Mouse (Mus musculus) left cerebral cortex, postnatal 14 days (tissue): ENCODE measurements around the gene Spata2l. TPM values are rescaled to one million over a fixed set of nuclear protein-coding genes. Genes with fewer than 3 reads are reported as not detected.
"Not testable (repeated sequence)": the region's sequence is repeated elsewhere in the genome, so short reads cannot be mapped to it uniquely, and the experiment has no call there.

Source experiments
- DNase-seq, 2 experiments: peaks; one replicate each; pipeline ENCODE4 v3.0.0; 2021 to 2022; ENCODE audit warnings: low spot score in 2 of 2, mixed read lengths in 1 of 2
- intact Hi-C: fragments of 180-260 bp; cut with DNase I; formaldehyde crosslinking; loops from one replicate; pipeline ENCODE4 v1.15.1; 2025
- long read RNA-seq, 2 experiments: library from polyadenylated mRNA; stranded (forward); transcript quantifications; one replicate each; pipeline ENCODE4 v2.0.0; 2021
- total RNA-seq, 2 experiments: library from RNA; stranded (reverse); gene quantifications; 2 replicates each; pipeline ENCODE4 v1.2.3; 2021

Gene Spata2l
- total RNA-seq: 100 to 1,000 TPM; 125 to 142 TPM
- long read RNA-seq, experiment 1, transcript Spata2l-201 (3 exons, 2,380 nt): minor isoform, 76 of 288 reads
- long read RNA-seq, experiment 1, transcript Spata2l-202 (2 exons, 2,707 nt): major isoform, 139 of 288 reads
- long read RNA-seq, experiment 1, partial matches to known transcripts: 0 of 288 reads
- long read RNA-seq, experiment 1, other reads (novel, unspliced or antisense): 73 of 288 reads
- long read RNA-seq, experiment 2, transcript Spata2l-201 (3 exons, 2,380 nt): minor isoform, 61 of 293 reads
- long read RNA-seq, experiment 2, transcript Spata2l-202 (2 exons, 2,707 nt): major isoform, 155 of 293 reads
- long read RNA-seq, experiment 2, partial matches to known transcripts: 0 of 293 reads
- long read RNA-seq, experiment 2, other reads (novel, unspliced or antisense): 77 of 293 reads

GRCm38 (mm10) chr8:123235520-123236497, at the start of gene Spata2l:
TSS of gene Spata2l (minus strand) at chr8:123236233.
- intact Hi-C loops: no loop called here

GRCm38 (mm10) chr8:123284493-123284892, 48.5 kb upstream of the Spata2l start:
- intact Hi-C loops: no loop called here
- no peak for DNase-seq

More at GRCm38 (mm10) chr8:123235520-123236497, at the start of gene Spata2l:
- peak; percentile 88 to 89 for DNase-seq

GRCm38 (mm10) chr8:123283991-123284390, 48.0 kb upstream of the Spata2l start:
- DNase-seq: no peak
- intact Hi-C loops: no loop called here

GRCm38 (mm10) chr8:123282994-123283393, 47.0 kb upstream of the Spata2l start:
- DNase-seq, intact Hi-C loops: not testable (repeated sequence)

GRCm38 (mm10) chr8:123280302-123281094, 44.5 kb upstream of the Spata2l start:
- intact Hi-C loops: no loop called here
- DNase-seq: no peak

- intact Hi-C loops: no loop called here
- DNase-seq: no peak
Observed at GRCm38 (mm10) chr8:123279828-123280227, 43.8 kb upstream of the Spata2l start.

- intact Hi-C loops: no loop called here
- no peak for DNase-seq
Observed at GRCm38 (mm10) chr8:123278445-123278844, 42.4 kb upstream of the Spata2l start.

- intact Hi-C loops: no loop called here
- no peak for DNase-seq
Observed at GRCm38 (mm10) chr8:123275096-123275495, 39.1 kb upstream of the Spata2l start.

- DNase-seq: no peak
- intact Hi-C loops: no loop called here
Observed at GRCm38 (mm10) chr8:123274447-123274846, 38.4 kb upstream of the Spata2l start.

- DNase-seq: no peak
- intact Hi-C loops: no loop called here
Observed at GRCm38 (mm10) chr8:123271901-123272300, 35.9 kb upstream of the Spata2l start.

GRCm38 (mm10) chr8:123271147-123271546, 35.1 kb upstream of the Spata2l start:
- no peak for DNase-seq
- intact Hi-C loops: no loop called here

- intact Hi-C loops: no loop called here
- DNase-seq: no peak
Observed at GRCm38 (mm10) chr8:123267926-123268656, 32.1 kb upstream of the Spata2l start.

GRCm38 (mm10) chr8:123257593-123257992, 21.6 kb upstream of the Spata2l start:
- intact Hi-C loops, DNase-seq: not testable (repeated sequence)

- DNase-seq: peak in 1 of 2 experiments; percentile 37
- intact Hi-C loops: no loop called here
Observed at GRCm38 (mm10) chr8:123257114-123257513, 21.1 kb upstream of the Spata2l start.

GRCm38 (mm10) chr8:123255170-123255569, 19.1 kb upstream of the Spata2l start:
- intact Hi-C loops: no loop called here
- no peak for DNase-seq

GRCm38 (mm10) chr8:123254099-123254885, 18.3 kb upstream of the Spata2l start, which contains the start of the genes Zfp276 and Vps9d1:
TSS of gene Zfp276 (plus strand) at chr8:123254195.
TSS of gene Vps9d1 (minus strand) at chr8:123254348.
- peak in 1 of 2 experiments; percentile 87 for DNase-seq
- intact Hi-C loops: no loop called here

GRCm38 (mm10) chr8:123253451-123254098, 17.5 kb upstream of the Spata2l start:
- no peak for DNase-seq
- intact Hi-C loops: no loop called here
